Mouse (Mus musculus): ENCODE data around the gene Gstp2.
"Not testable (repeated sequence)": the region's sequence is repeated elsewhere in the genome, so short reads cannot be mapped to it uniquely, and the experiment has no call there.

The Gstp2 gene

DNA sequence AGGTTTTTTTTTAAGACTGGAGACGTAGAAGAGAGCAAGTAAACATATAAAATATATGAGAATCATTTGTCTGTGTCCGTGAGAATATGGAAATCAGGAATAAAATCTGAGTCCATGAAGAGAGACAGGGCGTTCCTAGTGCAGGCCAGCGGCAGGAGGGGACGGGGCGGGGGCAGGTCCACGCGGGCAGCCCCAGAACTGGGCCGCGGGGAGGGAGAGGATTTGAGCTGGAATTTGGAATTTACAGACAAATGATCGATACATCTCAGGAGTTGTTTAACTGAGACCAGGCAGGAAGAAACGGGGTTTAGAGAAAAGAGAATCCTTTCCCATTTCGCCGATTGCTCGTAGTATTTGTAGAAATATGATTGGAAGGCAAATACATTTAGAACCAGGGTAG lies 24.5 kb upstream of the Gstp2 start:
- DNase-seq (ENCODE audit: low spot score): no peak

DNA sequence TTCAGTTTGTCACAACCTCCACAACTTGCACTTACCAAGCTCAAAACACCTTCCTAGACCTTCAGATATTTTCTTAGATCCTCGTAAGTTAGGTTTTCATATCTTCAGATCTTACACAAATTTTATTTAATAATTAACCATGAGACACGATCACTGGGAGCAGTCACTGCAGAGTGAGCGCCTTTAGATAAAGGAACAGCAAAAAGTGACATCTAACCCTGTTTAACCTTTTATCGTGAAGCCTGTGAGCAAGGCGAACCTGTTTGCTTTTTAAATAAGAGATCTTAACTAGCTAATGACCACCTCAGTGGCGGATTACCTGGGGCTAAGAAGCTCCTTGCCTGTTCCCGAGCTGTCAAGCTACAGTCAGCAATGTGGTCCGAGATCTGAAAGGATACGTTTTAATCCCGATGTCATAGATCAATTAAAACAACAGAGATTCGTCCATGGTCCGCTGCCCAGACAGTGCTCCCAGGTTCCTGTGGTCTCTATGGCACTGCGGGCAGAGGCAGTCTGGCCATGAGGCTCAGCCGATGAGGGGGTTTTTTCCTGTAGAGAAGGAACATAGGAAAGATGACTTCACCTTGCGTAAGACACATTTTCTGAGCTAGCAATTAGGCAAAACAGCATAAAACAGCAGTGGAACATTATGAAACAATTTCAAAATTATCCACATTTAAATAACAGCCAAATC lies 23.0 kb upstream of the Gstp2 start:
- DNase-seq (ENCODE audit: low spot score): no peak

DNA sequence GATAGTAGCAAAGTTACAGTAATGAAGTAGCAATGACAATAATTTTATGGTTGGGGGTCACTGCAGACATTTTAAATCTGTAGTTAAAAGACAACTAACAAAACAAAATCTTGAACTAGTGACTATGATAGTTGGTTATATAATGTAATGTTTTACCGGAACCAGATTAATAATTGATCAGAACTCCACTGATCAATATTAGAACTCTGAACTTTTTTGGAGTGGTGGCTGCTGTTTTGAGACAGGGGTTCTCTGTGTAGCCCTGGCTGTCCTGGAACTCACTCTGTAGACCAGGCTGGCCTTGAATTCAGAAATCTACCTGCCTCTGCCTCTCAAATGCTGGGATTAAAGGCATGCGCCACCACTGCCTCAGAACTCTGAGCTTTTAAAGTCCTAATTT lies 22.4 kb upstream of the Gstp2 start:
- DNase-seq (ENCODE audit: low spot score): not testable (repeated sequence)

DNA sequence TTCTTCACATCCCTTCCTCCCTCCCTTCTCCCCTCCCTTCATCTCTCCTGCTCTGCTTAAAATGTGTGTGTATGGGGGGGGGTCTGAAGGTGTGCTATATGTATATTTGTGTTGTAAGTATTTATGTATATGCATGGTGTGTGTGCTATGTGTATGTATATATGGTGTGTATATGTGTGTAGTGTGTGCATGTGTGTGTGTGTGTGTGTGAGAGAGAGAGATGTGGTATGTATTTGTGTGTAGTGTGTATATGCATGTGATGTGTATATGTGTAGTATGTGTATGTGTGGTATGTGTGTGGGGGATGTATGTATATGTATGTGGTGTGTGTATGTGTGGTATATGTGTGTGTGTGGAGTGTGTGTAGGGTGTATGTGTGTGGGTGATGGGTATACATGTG lies 21.1 kb upstream of the Gstp2 start:
- no peak for DNase-seq (ENCODE audit: low spot score)

DNA sequence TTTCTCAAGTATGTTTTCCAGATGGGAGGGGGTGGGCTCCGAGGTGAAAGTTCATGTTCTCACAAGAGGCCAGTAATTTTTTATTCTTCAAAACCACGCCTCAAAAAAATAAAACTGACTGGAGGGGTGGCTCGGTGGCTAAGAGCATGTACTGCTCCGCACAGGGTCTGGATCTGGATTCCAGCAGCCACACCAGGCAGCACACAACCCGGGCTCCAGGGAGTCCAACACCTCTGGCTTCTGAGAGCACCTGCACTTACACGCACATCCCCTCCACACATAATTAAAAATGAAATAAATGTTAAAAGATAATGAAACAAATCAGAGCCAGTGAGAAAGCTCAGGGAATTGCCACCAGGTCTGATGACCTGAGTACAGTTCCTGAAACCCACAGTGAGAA lies 20.5 kb upstream of the Gstp2 start:
- DNase-seq (ENCODE audit: low spot score): no peak

DNA sequence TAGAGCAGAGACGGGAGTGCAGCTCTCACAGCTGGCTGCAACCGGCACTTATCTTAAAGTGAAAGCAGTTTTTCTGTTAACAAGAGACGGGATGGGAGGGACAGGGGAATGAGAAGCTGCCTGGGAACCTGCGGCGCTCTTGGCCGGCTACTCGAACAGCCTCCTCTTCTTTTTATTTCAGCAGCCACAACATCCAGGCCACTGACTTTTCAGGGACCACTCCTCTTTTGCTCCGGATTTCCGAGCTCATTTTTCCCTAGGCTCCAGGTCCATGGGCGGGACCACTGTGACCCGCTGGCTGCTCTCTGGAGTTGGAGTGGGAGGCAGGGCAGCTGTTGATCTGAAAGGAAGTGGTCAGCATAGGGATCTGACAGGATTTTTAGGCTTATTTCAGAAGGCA lies 18.7 kb upstream of the Gstp2 start:
- not testable (repeated sequence) for DNase-seq (ENCODE audit: low spot score)

DNA sequence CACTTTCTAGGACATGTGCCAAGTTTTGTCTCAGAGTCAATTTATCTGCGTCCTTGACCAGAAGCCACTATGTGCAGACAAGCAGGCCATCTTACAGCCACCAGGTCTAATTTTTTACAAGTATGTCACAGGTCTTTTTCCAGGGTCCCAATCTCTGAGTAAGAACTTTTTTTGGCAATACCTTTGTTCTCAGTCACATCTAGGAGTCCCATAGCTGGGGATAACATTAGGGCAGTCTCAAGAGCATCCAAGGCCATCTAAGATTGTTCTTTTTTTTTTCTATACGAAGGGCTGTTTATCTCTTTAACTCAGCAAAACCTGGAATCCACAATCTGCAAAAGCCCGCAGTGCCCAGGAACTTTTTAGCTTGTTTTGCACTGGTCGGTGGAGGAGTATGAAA lies 17.5 kb upstream of the Gstp2 start:
- not testable (repeated sequence) for DNase-seq (ENCODE audit: low spot score)

DNA sequence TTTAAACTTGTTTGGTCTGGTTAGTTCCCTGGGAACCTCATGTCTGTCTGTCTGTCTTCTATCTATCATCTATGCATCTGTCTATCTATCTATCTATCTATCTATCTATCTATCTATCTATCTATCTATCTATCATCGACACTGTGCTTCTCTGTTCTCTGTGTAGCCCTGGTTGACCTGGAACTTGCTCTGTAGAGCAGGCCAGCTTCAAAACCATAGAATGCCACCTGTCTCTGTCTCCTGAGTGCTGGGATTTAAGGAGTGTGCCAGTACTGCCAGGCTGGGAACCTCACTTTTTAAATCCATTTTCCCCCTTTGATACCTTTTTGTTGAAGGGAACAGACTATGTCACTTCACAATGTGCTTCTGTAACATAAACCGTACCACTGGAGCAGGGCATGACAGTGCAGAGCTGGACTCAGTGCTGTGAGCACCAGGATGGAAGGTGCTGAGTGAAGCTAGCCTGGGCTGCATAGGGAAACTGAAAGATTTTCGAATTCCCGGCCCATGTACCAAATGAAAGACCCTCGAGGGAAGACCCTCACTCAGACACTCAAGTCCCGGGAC lies 15.2 kb upstream of the Gstp2 start:
- no peak for DNase-seq (ENCODE audit: low spot score)

DNA sequence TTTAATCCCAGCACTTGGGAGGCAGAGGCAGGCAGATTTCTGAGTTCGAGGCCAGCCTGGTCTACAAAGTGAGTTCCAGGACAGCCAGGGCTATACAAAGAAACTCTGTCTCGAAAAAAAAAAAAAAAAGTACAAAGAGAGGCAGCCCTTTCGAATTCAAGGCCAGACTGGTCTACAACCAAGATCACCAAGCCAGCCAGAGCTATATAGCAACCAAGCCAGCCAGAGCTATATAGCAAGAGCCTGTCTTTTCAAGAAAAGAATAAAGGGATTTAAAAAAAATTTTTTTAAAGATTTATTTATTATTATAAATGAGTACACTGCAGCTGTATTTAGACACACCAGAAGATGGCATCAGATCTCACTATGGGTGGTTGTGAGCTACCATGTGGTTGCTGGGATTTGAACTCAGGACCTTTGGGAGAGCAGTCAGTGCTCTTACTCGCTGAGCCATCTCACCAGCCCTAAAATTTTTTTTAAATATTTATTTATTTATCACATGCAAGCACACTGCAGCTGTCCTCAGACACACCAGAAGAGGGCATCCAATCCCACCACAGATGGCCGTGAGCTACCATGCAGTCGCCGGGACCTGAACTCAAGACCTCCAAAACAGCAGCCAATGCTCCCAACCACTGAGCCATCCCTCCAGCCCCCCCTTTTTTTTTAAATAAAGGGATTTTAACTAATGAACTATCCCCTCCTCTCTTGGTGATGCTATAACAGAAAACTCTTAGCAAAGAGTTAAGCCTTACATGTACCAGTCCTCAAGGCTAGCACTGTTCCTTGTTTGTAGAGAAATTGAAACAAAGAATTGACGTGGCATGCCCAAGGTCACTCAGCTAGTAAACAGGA lies 14.4 kb upstream of the Gstp2 start:
- not testable (repeated sequence) for DNase-seq (ENCODE audit: low spot score)

DNA sequence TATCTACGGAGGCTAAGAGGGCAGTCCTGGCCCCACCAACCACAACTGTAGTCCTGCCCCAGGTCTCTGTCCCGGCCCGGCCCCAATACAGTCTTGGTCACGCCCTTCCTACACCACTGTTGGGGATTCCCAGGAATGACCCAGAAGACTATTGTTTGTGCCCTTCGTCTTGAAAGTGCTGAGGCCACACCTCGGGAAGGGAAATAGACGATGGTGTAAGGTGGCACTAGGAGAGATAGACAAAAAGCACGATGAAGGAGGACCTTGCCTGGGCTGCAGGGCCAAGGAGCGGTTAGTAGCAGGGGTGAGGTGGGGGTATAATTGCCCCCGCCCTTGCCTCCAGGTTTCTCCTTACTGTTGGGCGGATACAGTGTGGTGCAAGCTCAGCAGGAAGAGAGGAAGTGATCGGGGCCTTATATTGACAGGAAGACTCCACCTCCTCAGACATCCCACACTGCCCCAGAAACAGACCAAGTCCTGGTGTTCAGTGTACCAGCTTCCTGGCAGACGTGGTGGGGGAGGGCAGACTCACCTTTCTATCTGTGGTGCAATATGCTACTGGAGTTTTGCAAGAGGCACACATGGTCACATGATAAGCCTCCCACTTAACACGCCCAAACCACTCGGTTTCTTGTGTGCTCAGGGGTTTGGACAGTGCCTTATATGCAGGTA lies 13.4 kb upstream of the Gstp2 start, which contains the start of gene Gstp3:
Gene Gstp3 (minus strand): TSS at position 501 of the 672 bp plus-strand sequence.
- DNase-seq (ENCODE audit: low spot score): no peak

DNA sequence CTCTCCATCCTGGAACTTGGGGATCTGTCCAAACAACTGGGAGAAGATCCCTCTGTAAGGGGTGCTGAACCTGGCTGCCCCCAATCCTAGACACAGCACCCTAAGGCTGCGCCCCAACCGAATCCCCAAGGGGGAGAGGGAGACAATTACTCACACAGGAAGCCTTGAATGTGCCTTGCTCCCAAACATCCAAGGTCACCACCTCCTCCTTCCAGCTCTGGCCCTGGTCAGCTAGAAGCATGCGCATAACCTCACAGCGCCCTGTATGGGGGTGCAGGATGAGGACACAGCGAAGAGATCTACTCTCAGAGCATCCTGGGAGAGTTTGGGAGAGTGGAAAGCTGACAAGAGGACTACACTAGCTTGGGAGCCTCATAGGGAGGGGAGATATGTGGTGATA lies 12.8 kb upstream of the Gstp2 start:
- no peak for DNase-seq (ENCODE audit: low spot score)

DNA sequence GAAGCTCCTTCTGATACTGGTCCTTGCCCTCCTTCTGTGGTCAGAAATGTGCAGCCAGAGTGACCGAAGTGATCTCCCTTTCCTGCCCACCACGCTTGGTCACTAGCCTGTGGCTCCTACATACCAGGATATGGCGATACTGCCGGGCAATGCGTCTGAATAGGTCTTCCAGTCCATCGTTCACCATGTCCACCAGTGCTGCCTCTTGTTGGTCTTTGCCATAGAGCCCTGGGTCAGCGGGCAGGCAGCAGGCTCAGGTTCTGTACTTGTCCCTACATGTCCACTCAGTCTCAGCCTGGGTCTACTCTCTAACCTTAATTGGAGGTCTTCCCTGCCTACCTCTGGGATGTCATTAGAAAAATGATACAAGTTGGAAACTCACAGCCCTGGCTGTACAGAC lies 12.1 kb upstream of the Gstp2 start:
- DNase-seq (ENCODE audit: low spot score): no peak

DNA sequence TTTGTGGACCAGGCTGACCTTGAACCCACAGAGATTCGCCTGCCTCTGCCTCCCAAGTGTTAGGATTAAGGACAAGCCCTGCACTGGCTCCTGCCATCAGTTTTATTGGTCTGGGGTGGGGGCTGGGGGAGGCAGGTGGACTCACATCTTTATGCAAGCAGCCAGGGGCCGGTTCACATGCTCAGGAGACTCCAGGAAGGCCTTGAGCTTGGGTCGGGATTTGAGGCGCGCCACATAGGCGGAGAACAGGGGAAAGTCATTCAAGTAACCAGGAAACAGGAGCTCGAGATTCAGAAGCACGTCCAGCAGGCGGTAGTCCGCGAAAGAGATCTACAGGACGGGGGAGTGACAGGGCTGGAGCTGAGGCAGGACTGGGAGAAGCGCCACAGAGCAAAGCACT lies 11.6 kb upstream of the Gstp2 start:
- no peak for DNase-seq (ENCODE audit: low spot score)

DNA sequence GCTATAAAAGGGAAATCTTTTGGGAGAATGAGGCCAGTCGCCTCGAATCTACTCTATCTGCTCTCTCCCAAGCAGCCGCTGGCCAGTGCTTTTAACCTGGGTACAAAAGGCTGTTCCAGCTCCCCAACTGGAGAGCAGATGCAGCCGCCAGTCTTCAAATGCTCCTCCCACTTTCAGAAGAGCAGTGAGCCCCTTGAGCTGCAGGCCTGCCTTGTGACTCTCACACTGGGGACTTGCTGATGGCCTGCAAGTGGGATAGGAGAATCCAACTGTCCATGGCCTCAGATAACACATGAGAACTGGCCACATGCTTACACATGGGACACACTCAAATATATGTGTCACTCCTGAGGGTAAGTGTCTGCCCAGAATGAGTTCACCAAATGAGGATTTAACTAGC lies 10.9 kb upstream of the Gstp2 start:
- no peak for DNase-seq (ENCODE audit: low spot score)

DNA sequence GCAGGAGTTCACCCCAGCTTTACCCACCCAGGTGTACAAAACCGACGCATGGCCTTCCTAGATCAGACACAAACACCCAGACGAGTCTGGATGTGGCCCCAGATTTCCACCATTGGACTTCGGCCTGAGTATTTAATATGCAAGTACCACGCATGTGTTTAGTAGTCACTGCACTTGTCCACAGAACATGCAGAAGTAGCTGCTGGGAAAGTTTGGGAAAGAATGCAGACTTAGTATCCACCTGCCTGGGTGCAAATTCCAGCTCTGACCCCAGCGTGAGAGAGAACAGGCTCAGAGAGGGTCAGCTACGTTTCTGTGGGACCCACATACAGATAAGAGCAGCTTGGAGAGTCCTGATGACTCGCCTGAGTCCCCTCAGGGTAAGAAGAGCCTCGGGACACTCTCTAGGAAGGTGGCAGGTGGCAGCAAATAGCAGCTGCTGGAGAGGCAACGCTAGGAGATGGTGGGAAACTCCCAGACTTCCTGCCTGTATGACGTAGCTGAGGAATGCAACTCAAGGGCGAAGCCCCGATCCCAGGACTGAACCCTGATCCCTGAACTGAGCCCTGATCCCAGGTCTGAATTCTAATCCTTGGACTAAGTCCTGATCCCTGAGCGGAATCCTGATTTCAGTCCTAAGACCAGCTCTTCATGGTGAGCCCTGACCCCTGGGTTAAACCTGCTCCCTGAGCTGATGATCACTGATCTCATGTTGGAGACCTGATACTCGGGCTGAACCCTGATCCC lies 10.3 kb upstream of the Gstp2 start:
- no peak for DNase-seq (ENCODE audit: low spot score)

DNA sequence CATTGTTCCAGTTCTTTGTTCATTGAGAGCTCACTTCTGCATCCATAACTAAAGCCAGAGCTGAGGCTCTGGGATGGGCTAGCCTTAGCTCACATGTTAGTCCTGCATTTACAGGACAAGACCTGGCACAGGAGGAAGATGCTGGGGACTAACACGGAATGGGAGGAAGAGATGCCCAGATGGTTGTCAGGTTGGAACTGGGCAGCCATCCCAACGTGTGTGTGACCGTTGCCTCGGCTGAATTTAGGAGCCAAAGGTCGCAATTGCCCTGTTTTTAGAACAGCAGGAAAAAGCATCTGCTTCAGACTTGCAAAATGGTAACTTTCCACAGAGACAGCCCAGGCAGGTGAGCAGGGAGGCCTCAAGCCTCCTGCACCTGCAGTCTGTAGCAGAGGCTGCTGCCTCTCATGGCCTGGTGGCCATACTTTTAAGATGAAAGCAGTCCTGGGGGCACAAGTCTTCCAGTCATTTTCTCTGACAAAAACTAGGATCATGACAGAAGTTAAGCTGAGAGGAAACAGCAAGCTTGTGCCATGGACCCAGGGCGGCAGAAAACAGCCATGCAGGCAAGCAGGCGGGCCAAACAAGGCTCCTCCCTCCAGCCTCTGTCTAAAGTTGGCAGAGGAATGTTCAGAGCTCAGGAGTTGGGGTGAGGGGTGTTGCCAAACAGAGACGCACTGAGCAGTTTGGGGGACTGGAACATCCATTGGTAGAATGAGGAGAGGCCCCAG lies 9.6 kb upstream of the Gstp2 start:
- DNase-seq (ENCODE audit: low spot score): no peak

DNA sequence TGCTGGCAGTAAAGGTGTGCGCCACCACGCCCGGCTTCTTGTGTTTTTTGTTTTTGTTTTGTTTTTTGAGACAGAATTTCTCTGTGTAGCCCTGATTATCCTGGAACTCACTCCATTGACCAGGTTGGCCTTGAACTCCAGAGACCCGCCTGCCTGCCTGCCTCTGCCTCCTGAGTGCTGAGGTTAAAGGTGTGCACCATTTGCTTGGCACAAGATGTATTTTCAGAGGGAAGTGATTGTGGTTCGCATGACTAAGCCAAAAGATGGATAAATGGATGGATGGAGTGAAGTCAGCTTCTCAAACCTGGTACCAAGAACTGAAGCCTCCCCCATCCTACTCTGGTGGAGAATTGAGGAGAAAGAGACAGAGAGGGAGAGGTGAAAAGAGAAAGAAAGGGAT lies 8.8 kb upstream of the Gstp2 start:
- no peak for DNase-seq (ENCODE audit: low spot score)

DNA sequence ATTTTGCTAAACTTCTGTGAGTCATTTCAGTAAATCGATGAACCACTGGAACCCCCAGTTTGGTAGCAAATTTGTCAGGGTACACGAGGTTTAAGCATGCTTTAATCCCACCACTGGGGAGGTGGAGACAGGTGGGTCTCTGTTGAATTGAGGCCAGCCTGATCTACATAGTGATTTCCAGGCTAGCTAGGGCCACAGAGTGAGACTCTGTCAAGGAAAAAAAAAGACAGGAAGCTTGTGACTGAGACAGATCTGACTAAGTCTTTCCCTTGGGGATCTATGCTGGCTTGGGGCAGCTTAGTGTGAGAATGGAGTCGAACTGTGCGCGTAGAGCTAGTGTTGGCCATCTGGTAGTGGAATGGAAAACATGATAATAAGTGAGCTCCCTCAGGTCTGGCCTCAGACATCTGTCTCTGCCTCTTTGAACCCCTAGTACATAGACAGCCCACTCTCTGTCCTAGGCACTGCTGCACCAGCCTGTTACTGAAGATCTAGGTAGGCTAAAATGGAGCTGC lies 6.8 kb upstream of the Gstp2 start:
- no peak for DNase-seq (ENCODE audit: low spot score)

DNA sequence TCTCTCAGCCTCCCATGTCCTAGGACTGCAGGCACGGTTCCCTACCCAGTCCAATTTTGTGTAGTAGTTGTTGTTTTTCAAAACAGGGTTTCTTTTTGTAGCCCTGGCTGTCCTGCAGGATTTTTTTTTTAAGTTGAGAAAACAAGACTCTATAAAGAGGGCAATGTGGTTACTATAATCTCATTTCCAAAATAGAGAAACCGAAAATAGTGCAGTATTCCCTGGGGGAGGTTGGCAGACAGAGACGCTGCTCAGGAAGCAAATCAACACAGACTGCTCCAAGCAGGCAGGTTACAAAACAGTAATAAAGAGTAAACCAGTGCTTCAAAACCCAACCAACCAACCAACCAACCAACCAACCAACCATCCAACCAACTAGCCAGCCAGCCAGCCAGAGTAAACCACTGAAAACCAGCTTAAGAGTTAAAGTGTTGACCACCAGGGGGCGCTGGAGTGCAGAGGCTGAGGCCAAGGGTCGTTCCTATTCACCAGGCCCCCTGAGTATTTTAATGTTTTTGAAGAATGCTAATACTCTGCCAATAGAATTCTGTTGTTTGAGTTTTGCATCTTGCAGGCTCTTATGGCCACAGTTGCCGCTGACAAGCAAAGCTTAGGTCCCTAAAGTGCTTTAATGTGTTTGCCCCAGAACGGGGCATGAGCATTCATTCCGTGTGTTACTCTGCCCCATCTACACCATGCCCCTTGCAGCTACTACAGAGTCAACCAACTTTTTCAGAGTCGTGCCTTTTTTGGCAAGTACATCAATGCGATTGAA lies 6.1 kb upstream of the Gstp2 start:
- no peak for DNase-seq (ENCODE audit: low spot score)

DNA sequence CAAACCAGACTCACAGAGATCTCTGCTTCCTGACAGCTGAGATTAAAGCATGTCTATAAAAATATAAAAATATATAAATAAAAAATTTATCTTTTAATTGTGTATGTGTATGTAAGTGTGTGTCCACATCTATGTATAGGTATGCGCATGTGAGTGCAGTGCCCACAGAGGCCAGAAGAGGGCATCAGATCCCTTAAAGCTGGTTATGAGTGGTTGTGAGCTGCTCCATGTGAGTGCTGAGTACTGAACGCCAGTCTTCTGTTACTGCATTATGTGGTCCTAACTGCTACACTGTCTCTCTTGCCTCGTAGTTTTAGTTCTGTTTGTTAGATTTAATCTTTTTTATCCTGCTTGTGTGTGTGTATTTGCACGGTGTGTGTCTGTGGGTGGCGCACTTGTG lies 5.2 kb upstream of the Gstp2 start:
- no peak for DNase-seq (ENCODE audit: low spot score)
